Mouse (Mus musculus) myocyte (in vitro differentiated cells): ENCODE measurements around the gene R3hdm4. TPM values are rescaled to one million over a fixed set of nuclear protein-coding genes. Genes with fewer than 3 reads are reported as not detected.

Experiments
- H3K27me3 ChIP-seq: one replicate; pipeline ENCODE4 v1.6.1; 2011; ENCODE audit not compliant: control insufficient read depth, insufficient read depth, insufficient read length
- H3K36me3 ChIP-seq: one replicate; pipeline ENCODE4 v1.6.1; 2011; ENCODE audit not compliant: control insufficient read depth, insufficient read depth
- H3K4me2 ChIP-seq: one replicate; pipeline ENCODE4 v1.6.1; 2011; ENCODE audit warnings: low read depth, control low read depth
- H3K4me3 ChIP-seq: one replicate; pipeline ENCODE4 v1.5.1; 2011; ENCODE audit warnings: mild to moderate bottlenecking, control low read depth, moderate library complexity
- H3K79me2 ChIP-seq: one replicate; pipeline ENCODE4 v1.6.1; 2011; ENCODE audit not compliant: control insufficient read depth, insufficient read depth
- H3ac ChIP-seq: one replicate; pipeline ENCODE4 v1.6.1; 2011; ENCODE audit not compliant: control insufficient read depth, insufficient read length
- CEBPB ChIP-seq: IDR thresholded peaks from 2 replicates; pipeline ENCODE4 v1.6.1; 2011; ENCODE audit warnings: mild to moderate bottlenecking, moderate library complexity; ENCODE audit not compliant: poor library complexity, insufficient read depth, severe bottlenecking
- E2F4 ChIP-seq: IDR thresholded peaks from one replicate; pipeline ENCODE4 v1.6.1; 2011; ENCODE audit warnings: mild to moderate bottlenecking, control low read depth, moderate library complexity; ENCODE audit not compliant: insufficient read depth
- MAX ChIP-seq: IDR thresholded peaks from one replicate; pipeline ENCODE4 v1.6.1; 2011; ENCODE audit warnings: low read depth, mild to moderate bottlenecking, control low read depth
- MYOD1 ChIP-seq, 3 experiments: IDR thresholded peaks; one replicate each; pipeline ENCODE4 v1.6.1; 2011; ENCODE audit warnings: control low read depth in 2 of 3, low read depth in 2 of 3, mild to moderate bottlenecking in 2 of 3, moderate library complexity in 1 of 3; ENCODE audit not compliant: insufficient read length in 2 of 3, control insufficient read depth in 1 of 3
- MYOG ChIP-seq, 3 experiments: IDR thresholded peaks; one replicate each; pipeline ENCODE4 v1.6.1; 2011; ENCODE audit warnings: control low read depth in 2 of 3, low read depth in 2 of 3, mild to moderate bottlenecking in 2 of 3; ENCODE audit not compliant: insufficient read length in 2 of 3, control insufficient read depth in 1 of 3, insufficient read depth in 1 of 3
- POLR2A ChIP-seq: IDR thresholded peaks from one replicate; pipeline ENCODE4 v1.6.1; 2011; ENCODE audit warnings: low read depth, mild to moderate bottlenecking, control low read depth, moderate library complexity; ENCODE audit not compliant: insufficient read length
- POLR2AphosphoS2 ChIP-seq: IDR thresholded peaks from one replicate; pipeline ENCODE4 v1.6.1; 2011; ENCODE audit warnings: low read depth, control low read depth; ENCODE audit not compliant: insufficient read length
- REST ChIP-seq: IDR thresholded peaks from one replicate; pipeline ENCODE4 v1.6.1; 2011; ENCODE audit warnings: mild to moderate bottlenecking, control low read depth, moderate library complexity; ENCODE audit not compliant: insufficient read depth, insufficient read length
- SRF ChIP-seq: IDR thresholded peaks from one replicate; pipeline ENCODE4 v1.6.1; 2011; ENCODE audit warnings: low read depth; ENCODE audit not compliant: control insufficient read depth, insufficient read length
- TCF12 ChIP-seq: IDR thresholded peaks from one replicate; pipeline ENCODE4 v1.6.1; 2011; ENCODE audit warnings: mild to moderate bottlenecking, control low read depth; ENCODE audit not compliant: poor library complexity, insufficient read depth, severe bottlenecking
- TCF3 ChIP-seq: IDR thresholded peaks from one replicate; pipeline ENCODE4 v1.6.1; 2011; ENCODE audit warnings: low read depth, control low read depth; ENCODE audit not compliant: insufficient read length
- USF1 ChIP-seq: IDR thresholded peaks from one replicate; pipeline ENCODE4 v1.6.1; 2011; ENCODE audit warnings: low read depth, mild to moderate bottlenecking, control low read depth, moderate library complexity
- polyA plus RNA-seq: library from polyadenylated mRNA; unstranded; fragments of >200 nt; fragmentation: generic; extraction: Trizol; gene quantifications from one replicate; pipeline ENCODE4 v1.2.1, GENCODE M21; 2012; ENCODE audit warnings: missing spikeins

Gene R3hdm4
- polyA plus RNA-seq = 69.0 TPM

DNA sequence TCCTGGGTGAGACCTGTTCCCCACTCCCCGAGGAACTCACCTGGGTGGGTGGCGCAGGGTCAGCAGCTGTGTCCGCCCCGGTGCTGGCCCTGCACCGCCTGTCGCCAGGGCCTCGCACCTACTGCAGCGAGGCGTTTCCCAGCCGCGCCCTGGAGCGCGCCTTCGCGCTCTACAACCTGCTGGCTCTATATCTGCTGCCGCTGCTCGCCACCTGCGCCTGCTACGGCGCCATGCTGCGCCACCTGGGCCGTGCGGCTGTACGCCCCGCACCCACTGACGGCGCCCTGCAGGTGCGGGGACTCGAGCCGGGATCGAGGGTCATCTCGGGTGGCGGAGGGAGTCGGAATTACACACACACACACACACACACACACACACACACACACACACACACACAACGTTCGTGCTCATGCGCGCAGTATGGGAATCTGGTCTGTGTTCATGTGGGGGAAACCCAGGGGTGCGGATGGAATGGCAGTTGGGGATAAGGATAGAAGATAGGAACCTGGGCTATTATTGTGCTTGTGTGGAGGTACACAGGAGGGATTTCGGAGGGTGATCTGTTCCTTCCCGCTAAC, at the start of gene R3hdm4:
TSS of gene R3hdm4 (minus strand) at position 251 of the 578 bp plus-strand sequence.
- no peak within 1 kb of the TSS for H3K4me2 ChIP-seq
- no peak for TF ChIP-seq POLR2AphosphoS2
- no peak for TF ChIP-seq MYOD1 (IDR thresholded peaks at IDR 0.05; ENCODE audit: control insufficient read depth in 1 of 3, insufficient read length in 2 of 3, low read depth in 2 of 3)
- TF ChIP-seq SRF = no peak
- TF ChIP-seq CEBPB = no peak
- TF ChIP-seq TCF3 = no peak
- no peak for TF ChIP-seq USF1
- TF ChIP-seq MYOG (IDR thresholded peaks at IDR 0.05; ENCODE audit: control insufficient read depth in 1 of 3, insufficient read depth in 1 of 3, insufficient read length in 2 of 3, low read depth in 2 of 3) = no peak
- TF ChIP-seq E2F4 = no peak
- TF ChIP-seq MAX = no peak
- TF ChIP-seq POLR2A = no peak
- no peak for TF ChIP-seq REST
- TF ChIP-seq TCF12 = no peak
- H3ac ChIP-seq = no peak within 1 kb of the TSS
- H3K27me3 ChIP-seq = peaks cover 32% of the 10 kb centered on the region
- H3K79me2 ChIP-seq = peaks cover 6% of the 10 kb centered on the region
- H3K4me3 ChIP-seq = no peak within 1 kb of the TSS
- no peaks in the 10 kb centered on the region for H3K36me3 ChIP-seq

DNA sequence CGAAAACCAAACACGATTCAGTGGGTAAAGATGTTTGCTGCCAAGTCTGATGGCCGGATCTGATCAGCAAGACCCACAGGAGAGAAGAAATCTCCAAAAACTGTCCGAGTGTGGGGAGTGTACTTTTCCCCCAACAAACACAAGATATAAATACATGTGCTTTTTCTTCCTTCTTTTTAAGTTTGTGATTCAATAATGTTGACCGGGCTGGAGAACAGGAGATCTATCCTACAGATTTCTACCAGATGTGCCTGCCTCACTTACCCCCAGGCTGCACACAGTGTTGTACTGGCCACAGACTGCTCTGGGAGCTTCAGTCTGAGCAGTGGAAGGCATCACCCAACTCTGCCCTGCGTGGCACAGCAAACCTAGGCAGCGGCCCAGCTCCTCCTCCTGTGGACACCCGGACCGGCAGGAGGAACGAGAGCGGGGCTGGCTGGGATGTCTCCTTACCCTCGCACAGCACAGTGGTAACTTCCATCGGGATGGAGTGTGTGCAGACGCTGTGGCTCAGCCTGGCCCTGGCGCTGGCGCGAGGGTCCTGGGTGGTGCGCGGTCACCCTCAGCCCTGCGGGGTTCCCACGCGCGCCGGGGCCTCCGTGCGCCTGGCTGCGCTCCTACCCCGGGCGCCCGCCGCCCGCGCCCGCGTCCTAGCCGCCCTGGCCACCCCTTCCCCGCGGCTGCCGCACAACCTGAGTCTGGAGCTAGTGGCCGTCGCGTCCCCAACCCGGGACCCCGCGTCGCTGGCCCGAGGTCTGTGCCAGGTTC, 49.6 kb upstream of the R3hdm4 start, which contains the start of gene Grin3b:
TSS of gene Grin3b (plus strand) at position 301 of the 768 bp plus-strand sequence.
- H3ac ChIP-seq = no peak within 1 kb of the TSS
- H3K4me3 ChIP-seq = no peak within 1 kb of the TSS
- H3K4me2 ChIP-seq = no peak within 1 kb of the TSS
- TF ChIP-seq POLR2A (no peak), MYOG (IDR thresholded peaks at IDR 0.05; ENCODE audit: control insufficient read depth in 1 of 3, insufficient read depth in 1 of 3, insufficient read length in 2 of 3, low read depth in 2 of 3) (no peak), POLR2AphosphoS2 (peak; percentile 64)
- peaks cover 8% of the 10 kb centered on the region for H3K27me3 ChIP-seq
- H3K36me3 ChIP-seq = peaks cover 4% of the 10 kb centered on the region
- H3K79me2 ChIP-seq = no peaks in the 10 kb centered on the region

DNA sequence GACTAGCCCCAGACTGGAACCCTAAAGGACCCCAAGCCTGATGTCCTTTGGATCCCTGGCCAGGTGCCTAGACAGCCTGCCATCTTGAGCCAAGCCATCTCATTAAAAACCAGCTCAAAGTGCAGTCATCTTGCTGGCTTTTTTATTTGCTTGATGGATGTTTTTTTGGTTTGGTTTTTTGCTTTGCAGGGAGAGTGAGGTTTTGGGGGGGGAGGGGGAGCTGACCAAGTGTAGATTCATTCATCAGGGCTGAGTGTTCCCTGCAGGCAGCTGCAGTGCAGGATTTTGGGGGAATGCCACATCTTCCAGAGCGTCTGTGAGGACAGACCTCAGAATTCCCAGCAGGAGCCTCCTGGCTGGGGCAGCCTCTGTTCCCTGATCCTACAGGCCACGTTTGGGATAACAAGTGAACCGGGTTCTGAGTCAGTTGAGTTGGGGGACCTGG, 48.1 kb upstream of the R3hdm4 start:
- Histone ChIP-seq H3ac (no peak overlapping the region), H3K4me2 (no peak overlapping the region), H3K27me3 (peaks cover 8% of the 10 kb centered on the region), H3K4me3 (no peak overlapping the region), H3K36me3 (peaks cover 4% of the 10 kb centered on the region), H3K79me2 (no peaks in the 10 kb centered on the region)
- TF ChIP-seq POLR2A (no peak), E2F4 (no peak), MYOG (IDR thresholded peaks at IDR 0.05; ENCODE audit: control insufficient read depth in 1 of 3, insufficient read depth in 1 of 3, insufficient read length in 2 of 3, low read depth in 2 of 3) (peak in 1 of 3 experiments; percentile 36), MYOD1 (IDR thresholded peaks at IDR 0.05; ENCODE audit: control insufficient read depth in 1 of 3, insufficient read length in 2 of 3, low read depth in 2 of 3) (peak in 1 of 3 experiments; percentile 21), SRF (no peak), POLR2AphosphoS2 (no peak)

DNA sequence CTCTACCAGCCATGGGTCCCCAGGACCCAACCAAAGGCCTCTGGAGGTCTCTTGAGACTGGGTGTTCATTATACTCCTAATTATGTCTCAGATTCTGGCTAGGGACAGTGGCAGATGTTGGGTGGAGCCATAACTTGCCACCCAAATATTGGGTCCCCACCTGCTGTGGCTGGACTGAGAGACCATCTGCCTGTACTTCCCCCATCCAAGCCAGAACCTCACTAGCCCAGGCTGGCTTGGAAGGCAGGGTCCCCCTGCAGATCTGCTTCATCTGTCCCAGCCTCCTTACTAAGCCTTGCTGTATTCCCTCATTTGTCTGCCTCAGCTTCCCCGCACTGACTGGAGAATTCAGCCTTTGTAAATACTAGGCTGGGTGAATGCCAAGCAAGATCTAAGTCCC, 47.2 kb upstream of the R3hdm4 start:
- H3K4me2 ChIP-seq = no peak overlapping the region
- H3K4me3 ChIP-seq = no peak overlapping the region
- H3K27me3 ChIP-seq = peaks cover 8% of the 10 kb centered on the region
- TF ChIP-seq MYOD1 (IDR thresholded peaks at IDR 0.05; ENCODE audit: control insufficient read depth in 1 of 3, insufficient read length in 2 of 3, low read depth in 2 of 3) = peak in 1 of 3 experiments; percentile 24
- TF ChIP-seq TCF12 = no peak
- H3K79me2 ChIP-seq = no peaks in the 10 kb centered on the region
- H3ac ChIP-seq = no peak overlapping the region
- peaks cover 4% of the 10 kb centered on the region for H3K36me3 ChIP-seq

DNA sequence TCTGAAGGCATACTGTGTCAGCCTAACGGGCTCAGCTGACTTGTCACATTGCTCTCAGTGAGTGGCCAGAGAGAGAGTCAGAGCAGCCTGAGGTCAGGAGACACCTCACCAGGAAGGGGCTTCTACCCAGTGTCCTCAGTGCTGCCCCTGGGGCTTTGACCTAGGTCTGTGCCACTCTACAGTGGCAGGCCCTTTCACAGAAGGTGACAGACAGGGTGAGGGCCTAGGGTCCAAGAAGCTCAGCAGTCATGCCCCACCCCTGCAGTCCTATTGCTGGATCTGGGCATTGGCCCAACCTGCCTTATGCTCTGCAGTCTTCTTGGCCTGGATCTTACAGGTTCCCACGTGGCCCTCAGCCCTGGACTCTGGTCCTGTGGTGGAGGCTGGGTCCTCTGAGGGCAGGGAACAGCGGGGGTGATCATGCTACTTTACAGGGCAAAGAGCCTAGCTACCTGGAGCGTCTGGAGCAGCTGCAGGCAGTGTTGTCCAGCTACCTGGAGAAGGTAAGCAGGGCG, 45.9 kb upstream of the R3hdm4 start:
- Histone ChIP-seq H3K4me3 (no peak overlapping the region), H3K79me2 (no peaks in the 10 kb centered on the region), H3ac (no peak overlapping the region), H3K36me3 (peaks cover 4% of the 10 kb centered on the region), H3K27me3 (peaks cover 8% of the 10 kb centered on the region), H3K4me2 (no peak overlapping the region)
- TF ChIP-seq MYOG (IDR thresholded peaks at IDR 0.05; ENCODE audit: control insufficient read depth in 1 of 3, insufficient read depth in 1 of 3, insufficient read length in 2 of 3, low read depth in 2 of 3) = no peak
- TF ChIP-seq REST = no peak
- TF ChIP-seq CEBPB = no peak
- no peak for TF ChIP-seq TCF3
- no peak for TF ChIP-seq POLR2A
- no peak for TF ChIP-seq E2F4
- no peak for TF ChIP-seq TCF12
- no peak for TF ChIP-seq USF1
- TF ChIP-seq SRF = no peak
- no peak for TF ChIP-seq POLR2AphosphoS2
- TF ChIP-seq MYOD1 (IDR thresholded peaks at IDR 0.05; ENCODE audit: control insufficient read depth in 1 of 3, insufficient read length in 2 of 3, low read depth in 2 of 3) = no peak
- TF ChIP-seq MAX = no peak
